Mouse (Mus musculus): Measurements from ENCODE around the gene Prim1. TPM values are rescaled to one million over a fixed set of nuclear protein-coding genes. Genes with fewer than 3 reads are reported as not detected.

The Prim1 gene
- 2.9 and 3.9 TPM in 2 replicates for polyA plus RNA-seq (2012; rRNA removed)

DNA sequence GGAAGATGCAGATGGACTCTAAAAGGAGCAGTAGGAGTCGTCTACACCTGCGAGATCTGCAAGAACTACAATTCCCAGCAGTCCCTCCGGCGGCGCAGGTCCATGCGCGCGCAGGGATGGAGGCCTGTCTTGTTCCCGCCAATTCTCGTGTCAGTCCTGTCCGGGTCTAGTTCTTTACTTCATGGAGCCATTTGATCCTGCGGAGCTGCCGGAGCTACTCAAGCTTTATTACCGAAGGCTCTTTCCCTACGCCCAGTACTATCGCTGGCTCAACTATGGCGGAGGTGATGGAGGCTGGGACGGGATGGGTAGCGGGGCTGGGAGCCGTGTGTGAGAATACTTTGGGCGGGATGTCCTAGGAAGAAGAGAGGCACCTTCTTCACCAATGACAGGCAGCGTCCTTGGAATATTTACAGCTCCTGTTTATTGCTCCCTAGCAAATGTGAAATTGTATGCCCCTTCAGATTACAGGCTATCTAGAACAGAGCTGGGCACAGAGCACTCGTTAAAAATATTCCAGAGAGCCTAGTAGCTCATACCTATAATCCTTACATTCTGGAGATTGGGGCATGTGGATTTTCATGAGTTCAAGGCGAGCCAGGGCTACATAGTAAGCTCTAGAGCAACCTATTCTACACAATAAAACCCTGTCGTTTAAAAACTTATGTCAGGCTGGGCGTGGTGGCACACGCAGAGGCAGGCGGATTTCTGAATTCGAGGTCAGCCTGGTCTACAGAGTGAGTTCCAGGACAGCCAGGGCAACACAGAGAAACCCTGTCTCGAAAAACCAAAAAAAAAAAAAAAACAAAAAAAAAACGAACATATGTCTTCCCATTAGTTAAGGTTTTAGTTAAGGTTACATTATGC is at the start of gene Prim1:
Gene Prim1 (plus strand): TSS at position 101 of the 867 bp plus-strand sequence.

DNA sequence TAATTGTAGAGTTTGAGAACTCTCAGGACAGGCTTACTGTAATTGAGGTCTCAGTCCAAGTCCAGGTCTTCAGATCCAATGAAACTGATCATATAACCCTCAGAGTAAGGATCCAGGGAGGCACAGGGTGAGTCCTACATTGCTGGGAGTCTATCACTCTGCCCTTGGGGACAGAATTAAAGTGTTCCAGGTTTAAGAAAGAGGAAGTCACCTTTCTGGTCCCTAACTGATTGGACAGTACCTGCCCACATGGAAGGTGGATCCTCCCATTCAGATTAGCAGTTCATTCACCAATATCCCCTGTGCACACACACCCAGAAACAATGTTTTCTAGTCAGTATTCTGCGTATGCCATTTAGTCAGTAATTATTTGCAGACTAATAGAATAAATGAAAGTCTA is 7.5 kb upstream of the Prim1 start, which contains the start of gene Hsd17b6:
Gene Hsd17b6 (minus strand): TSS at position 166 of the 400 bp plus-strand sequence.

DNA sequence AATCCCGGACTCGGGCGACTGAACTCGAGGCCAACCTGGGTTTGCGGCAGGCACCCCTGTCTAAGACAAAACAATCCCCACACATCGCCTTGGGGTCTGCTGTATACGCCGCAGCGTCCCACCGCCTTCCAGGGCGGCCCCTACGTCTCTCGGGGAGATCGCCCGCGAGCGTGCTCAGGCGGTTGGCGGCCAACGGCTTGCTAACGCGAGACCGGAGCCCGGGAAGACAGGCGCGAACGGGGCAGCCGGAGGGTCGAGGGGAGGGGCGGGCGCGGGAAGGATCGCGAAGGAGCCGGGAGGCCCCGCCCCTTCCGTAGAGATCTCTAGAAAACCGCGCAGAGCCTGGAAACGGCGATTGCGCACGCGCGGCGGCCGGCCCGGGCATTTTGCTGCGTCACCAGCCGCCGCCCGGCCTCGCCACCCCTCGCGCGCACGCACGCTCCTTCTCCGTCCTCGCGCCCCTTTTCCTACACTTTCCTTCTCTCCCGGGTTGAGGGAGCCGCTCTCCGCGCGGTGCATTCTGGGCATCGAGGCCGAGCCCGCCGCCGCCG is 43.7 kb downstream of the Prim1 start, which contains the start of gene Ptges3:
Gene Ptges3 (plus strand): TSS at position 354 of the 551 bp plus-strand sequence.

Other genes starting within 250 kb of the Prim1 start
- 0.48 TPM in 1 of 2 replicates, not detected in the other for gene Rdh9, start 238.8 kb upstream of the Prim1 start, polyA plus RNA-seq (2012; rRNA removed)
- 0.12 and 0.18 TPM in 2 replicates for gene Rdh16, start 214.0 kb upstream of the Prim1 start, polyA plus RNA-seq (2012; rRNA removed)
- not detected in 2 replicates for gene Rdh19, start 165.2 kb upstream of the Prim1 start, polyA plus RNA-seq (2012; rRNA removed)
- 0.24 TPM in 1 of 2 replicates, not detected in the other for gene Rdh16f2, start 148.7 kb upstream of the Prim1 start, polyA plus RNA-seq (2012; rRNA removed)
- 0.29 and 1.0 TPM in 2 replicates for gene Rdh7, start 126.4 kb upstream of the Prim1 start, polyA plus RNA-seq (2012; rRNA removed)
- gene Sdr9c7, start 116.7 kb upstream of the Prim1 start, polyA plus RNA-seq (2012; rRNA removed): 0.19 and 0.69 TPM in 2 replicates
- gene Hsd17b6, start 7.6 kb upstream of the Prim1 start, polyA plus RNA-seq (2012; rRNA removed): 0.13 TPM in 1 of 2 replicates, not detected in the other
- gene Naca, start 20.4 kb downstream of the Prim1 start, polyA plus RNA-seq (2012; rRNA removed): 331 and 447 TPM in 2 replicates
- gene Ptges3, start 43.8 kb downstream of the Prim1 start, polyA plus RNA-seq (2012; rRNA removed): 112 and 146 TPM in 2 replicates
- 3,893 and 4,487 TPM in 2 replicates for gene Atp5b, start 68.1 kb downstream of the Prim1 start, polyA plus RNA-seq (2012; rRNA removed)
- gene Baz2a, start 76.4 kb downstream of the Prim1 start, polyA plus RNA-seq (2012; rRNA removed): 25.7 and 32.3 TPM in 2 replicates
- gene Rbms2, start 165.1 kb downstream of the Prim1 start, polyA plus RNA-seq (2012; rRNA removed): 138 and 141 TPM in 2 replicates
- 5.7 TPM in 2 replicates for gene Gls2, start 179.3 kb downstream of the Prim1 start, polyA plus RNA-seq (2012; rRNA removed)
- gene Spryd4, start 196.6 kb downstream of the Prim1 start, polyA plus RNA-seq (2012; rRNA removed): 10.6 and 15.3 TPM in 2 replicates
- 0.12 TPM in 1 of 2 replicates, not detected in the other for gene Mip, start 210.7 kb downstream of the Prim1 start, polyA plus RNA-seq (2012; rRNA removed)
- 6.4 and 6.9 TPM in 2 replicates for gene Timeless, start 216.9 kb downstream of the Prim1 start, polyA plus RNA-seq (2012; rRNA removed)
- 0.11 and 0.21 TPM in 2 replicates for gene Apon, start 238.9 kb downstream of the Prim1 start, polyA plus RNA-seq (2012; rRNA removed)

Measured in ovary, adult 2 months (tissue).